Mouse (Mus musculus) right cerebral cortex, adult 18-20 months (tissue): ENCODE measurements around the gene Yeats4.

ENCODE experiments used
- DNase-seq: peaks from one replicate; pipeline ENCODE4 v3.0.0; 2022; ENCODE audit warnings: mixed read lengths

The Yeats4 gene

DNA sequence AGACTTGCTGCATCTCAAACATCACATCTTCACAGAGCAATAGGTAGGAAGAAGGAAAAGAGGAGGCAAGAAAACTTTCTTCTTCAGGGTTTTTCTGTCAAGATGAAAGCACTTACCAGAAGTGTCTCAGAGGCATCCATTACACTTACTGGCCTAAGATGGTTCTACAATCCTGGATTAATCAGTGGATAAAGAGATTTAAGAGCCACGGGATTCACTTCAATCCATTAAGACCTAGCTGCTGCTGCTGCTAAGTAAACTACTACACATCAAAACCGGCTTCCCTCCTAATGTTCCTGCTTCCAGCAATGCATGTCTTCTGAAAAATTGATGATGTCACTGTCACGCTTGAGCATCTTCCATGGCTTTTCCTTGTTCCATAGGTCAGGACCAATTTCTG lies 27.6 kb downstream of the Yeats4 start:
- DNase-seq: no peak

DNA sequence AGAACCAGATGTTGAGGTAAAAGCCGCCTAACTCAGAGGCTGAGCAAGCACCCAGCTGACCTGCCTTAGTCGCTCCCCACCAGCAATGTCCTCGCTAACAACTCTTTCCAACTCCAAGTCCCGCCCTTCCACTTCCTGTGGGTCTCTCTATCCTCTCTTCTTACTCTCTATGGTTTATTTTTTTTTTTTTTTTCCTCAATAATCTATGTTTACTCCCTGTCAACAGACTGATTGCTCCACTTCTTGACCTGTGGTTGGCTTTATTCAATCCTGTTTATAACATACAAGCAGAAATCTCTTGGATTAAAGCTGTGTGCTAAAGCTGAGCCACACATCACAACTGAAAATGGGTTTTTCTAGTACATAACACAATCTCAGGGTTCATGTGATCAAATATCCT lies 28.6 kb downstream of the Yeats4 start:
- DNase-seq: no peak

GRCm38 (mm10) chr10:117195005-117195404 lies 29.3 kb downstream of the Yeats4 start:
- no peak for DNase-seq

DNA sequence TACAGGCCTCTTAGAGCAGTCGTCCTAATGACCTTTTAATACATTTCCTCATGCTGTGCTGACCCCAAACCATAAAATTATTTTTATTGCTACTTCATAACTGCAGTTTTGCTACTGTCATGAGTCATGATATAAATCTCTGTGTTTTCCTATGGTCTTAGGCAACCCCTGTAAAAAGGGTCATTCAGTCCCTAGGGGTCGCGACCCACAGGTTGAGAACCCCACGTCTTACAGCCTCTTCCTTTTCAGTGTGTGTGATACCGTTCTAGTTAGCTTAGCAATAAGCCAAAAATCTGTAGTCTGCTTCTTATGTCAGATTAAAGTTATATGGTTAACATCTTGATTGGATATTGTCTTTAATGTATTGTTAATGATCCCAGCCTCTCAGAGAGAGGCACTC lies 30.9 kb downstream of the Yeats4 start:
- no peak for DNase-seq

DNA sequence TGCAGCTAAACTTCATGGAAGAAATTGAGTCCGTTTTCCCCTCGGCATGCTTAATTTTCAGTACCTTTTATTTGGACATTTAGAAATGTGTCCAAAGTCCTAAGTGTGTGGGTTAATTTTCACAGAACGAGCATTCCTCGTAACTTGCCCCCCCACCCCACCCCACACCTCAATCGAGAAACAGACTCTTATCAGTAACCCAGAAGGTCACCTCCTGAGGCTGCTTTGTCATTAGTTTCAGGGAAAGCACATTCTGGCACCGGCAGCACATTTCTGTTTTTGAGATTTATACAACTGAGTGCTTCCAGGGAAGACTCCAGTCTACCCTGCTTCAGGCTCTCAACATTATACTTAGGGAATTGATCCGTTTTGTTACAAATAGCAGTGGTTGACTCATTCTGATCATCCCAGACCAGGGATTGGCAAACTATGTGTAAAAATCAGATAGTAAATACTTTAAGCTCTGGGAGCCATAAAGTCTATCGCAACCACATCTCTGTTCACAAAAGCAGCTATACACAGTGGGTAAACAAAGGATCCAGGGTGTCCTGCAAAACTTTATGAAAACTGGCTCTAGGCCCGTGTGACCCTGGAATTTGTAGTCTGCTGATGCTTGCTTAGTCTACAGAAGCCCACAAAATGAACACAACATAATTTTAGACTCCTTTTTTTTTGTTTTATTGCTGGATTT lies 38.8 kb downstream of the Yeats4 start:
- no peak for DNase-seq

GRCm38 (mm10) chr10:117181098-117181497 lies 43.2 kb downstream of the Yeats4 start:
- DNase-seq: no peak

- DNase-seq: no peak
These were observed 49.7 kb downstream of the Yeats4 start for GRCm38 (mm10) chr10:117174645-117175044.

DNA sequence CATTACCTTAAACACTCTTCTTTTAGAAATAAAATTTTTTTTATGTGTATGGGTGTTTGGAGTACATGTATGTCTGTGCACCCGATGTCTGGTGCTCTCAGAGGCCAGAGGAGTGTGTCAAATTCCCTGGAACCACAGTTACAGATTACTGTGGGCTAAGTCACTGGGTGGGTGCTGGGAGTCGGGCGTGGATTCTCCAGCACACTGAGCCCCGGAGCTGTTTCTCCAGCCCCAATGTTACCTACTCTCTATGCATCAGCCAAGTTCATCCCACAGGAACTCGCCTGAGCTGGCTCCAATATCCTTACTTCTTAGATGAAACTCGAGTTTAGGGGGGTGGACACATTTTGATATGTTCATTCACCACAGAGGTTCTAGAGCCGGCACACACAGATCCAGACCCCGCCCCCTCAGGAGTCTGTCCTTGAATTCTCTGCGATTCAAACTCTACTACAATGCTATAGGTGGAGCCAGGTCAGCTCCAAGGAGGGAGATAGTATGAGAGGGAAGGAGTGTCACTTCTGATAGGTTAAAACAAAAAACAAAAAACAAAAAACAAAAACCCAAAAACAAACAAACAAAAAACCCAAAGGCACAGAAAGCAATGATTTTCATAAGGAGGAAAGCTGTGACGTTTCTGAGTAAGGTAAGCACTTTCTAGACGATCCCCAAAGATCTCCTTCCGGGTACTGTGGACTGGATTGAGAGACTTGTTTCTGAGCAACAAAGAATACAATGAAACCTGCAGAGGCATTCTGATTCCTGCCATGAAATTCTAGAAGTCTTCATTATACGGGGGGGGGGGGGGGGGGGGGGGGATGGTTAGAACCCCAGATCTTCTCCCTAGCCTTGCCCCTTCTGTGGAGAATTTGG lies 50.5 kb downstream of the Yeats4 start:
- DNase-seq: no peak

DNA sequence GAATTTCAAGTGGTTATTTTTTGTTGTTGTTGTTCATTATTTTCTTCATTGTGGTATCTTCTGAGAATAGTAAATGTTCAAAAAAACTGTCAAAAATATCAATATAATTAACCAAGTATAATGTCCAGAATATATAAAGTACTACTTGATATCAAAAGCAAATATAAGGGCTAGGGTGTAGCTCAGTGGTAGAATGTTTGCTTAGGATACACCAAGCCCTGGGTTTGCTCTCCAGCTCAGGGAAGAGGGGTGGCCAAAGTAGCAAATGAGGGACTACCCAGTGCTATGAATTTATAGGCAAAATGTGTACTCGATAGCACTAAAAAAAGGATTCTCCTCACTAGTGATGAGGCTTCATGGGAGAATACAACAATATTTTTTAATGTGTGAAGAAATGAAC lies 51.2 kb downstream of the Yeats4 start:
- no peak for DNase-seq

DNA sequence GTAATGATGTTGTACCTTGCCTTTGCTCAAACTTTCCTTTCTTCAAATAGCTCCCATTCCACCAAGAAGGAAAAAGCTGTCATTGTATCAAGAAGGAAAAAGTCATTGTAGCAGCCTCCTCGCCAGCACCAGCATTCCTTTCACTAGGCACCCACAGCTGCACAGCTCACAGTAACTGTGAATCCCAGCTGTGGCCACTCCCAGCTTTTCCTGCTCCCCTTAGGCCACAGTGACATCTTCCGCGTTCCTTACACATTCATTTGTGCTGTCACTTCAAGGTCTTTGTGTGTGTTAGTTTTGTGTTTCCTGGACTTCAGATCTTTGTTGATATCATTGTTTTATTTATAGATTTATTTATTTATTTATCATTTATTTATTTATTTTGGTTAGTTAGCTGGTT lies 52.2 kb downstream of the Yeats4 start:
- DNase-seq: no peak

- no peak for DNase-seq
These were observed 57.4 kb downstream of the Yeats4 start for GRCm38 (mm10) chr10:117166785-117167425.
